Mouse (Mus musculus): ENCODE data around the gene Ifnar2.

- TF ChIP-seq POLR2A (IDR thresholded peaks at IDR 0.05; ENCODE audit: borderline replicate concordance, extremely low read depth, low read depth, low read length) = no peak
- TF ChIP-seq CTCF (IDR thresholded peaks at IDR 0.05; ENCODE audit: insufficient read depth, low read length) = no peak
These were observed 18.9 kb upstream of the Ifnar2 start for GRCm38 (mm10) chr16:91353638-91354037.

All from lung, adult 2 months (tissue).